Mouse (Mus musculus): Measurements from ENCODE around the gene Abhd17c. TPM values are rescaled to one million over a fixed set of nuclear protein-coding genes. Genes with fewer than 3 reads are reported as not detected.

Abhd17c gene
- total and polyA plus RNA-seq, 3 experiments, result 35.3 to 44.0 (median 40.4) TPM

- no peaks in the 10 kb centered on the region for H3K27me3 ChIP-seq (replicated peaks)
- H3K27ac ChIP-seq (ENCODE audit: insufficient read depth, low read depth), result no peak overlapping the region
- dilution Hi-C loops (cut with MboI; ENCODE audit: extremely low pct_ligation_motif_present, extremely low pct_unique_long_range_greater_than_20kb, low sequenced_read_pairs) (no loop called here), in situ Hi-C loops (cut with MboI; ENCODE audit: low pct_ligation_motif_present, low pct_unique_long_range_greater_than_20kb, low sequenced_read_pairs) (loop anchor here (25.0 kb wide), 1 partner anchor 91 kb away; no protein-coding TSS in a partner anchor)
- no peak overlapping the region for H3K4me2 ChIP-seq (ENCODE audit: insufficient read depth, low read depth, poor library complexity, severe bottlenecking)
- H3K4me3 ChIP-seq (replicated peaks in 1 of 3; ENCODE audit: low read depth in 2 of 3, low read length in 2 of 3, poor library complexity in 1 of 3), result no peak overlapping the region
- H3K9me3 ChIP-seq (replicated peaks; ENCODE audit: low read length), result no peaks in the 10 kb centered on the region
- H3K79me2 ChIP-seq (replicated peaks; ENCODE audit: control insufficient read depth, extremely low read depth, insufficient read depth, poor library complexity, severe bottlenecking), result no peaks in the 10 kb centered on the region
- H3K36me3 ChIP-seq (replicated peaks in 1 of 2; ENCODE audit: control insufficient read depth in 1 of 2, insufficient read depth in 1 of 2, low read length in 1 of 2), result no peaks in the 10 kb centered on the region
- H3K9ac ChIP-seq (ENCODE audit: insufficient read depth, low read depth), result no peak overlapping the region
- TF ChIP-seq MEF2A (IDR thresholded peaks at IDR 0.05; ENCODE audit: borderline replicate concordance, low read depth, low read length) (no peak), RAD21 (IDR thresholded peaks at IDR 0.05; ENCODE audit: low read depth, low read length) (no peak)
- DNase-seq (ENCODE audit: extremely low read depth), result no peak
- H3K4me1 ChIP-seq (ENCODE audit: control insufficient read depth in 1 of 2, insufficient read depth in 2 of 2), result peaks cover 8 to 48% of the 10 kb centered on the region in 2 experiments; a peak in 3 of 4 replicates
Measured at GRCm38 (mm10) chr7:84171177-84171787, 19.6 kb upstream of the Abhd17c start.

GRCm38 (mm10) chr7:84168355-84168754 is 16.7 kb upstream of the Abhd17c start:
- H3K27ac ChIP-seq (ENCODE audit: insufficient read depth, low read depth), result no peak overlapping the region
- TF ChIP-seq ZMIZ1 (IDR thresholded peaks at IDR 0.05; ENCODE audit: low read depth, low read length) (no peak), ETS1 (conservative IDR thresholded peaks at IDR 0.05; ENCODE audit: low read depth, low read length) (no peak), USF2 (conservative IDR thresholded peaks at IDR 0.05; ENCODE audit: low read depth, low read length) (no peak), KAT2A (IDR thresholded peaks at IDR 0.05; ENCODE audit: insufficient replicate concordance, low read length) (no peak), RCOR1 (conservative IDR thresholded peaks at IDR 0.05; ENCODE audit: low read depth, low read length) (no peak), JUND (conservative IDR thresholded peaks at IDR 0.05; ENCODE audit: low read depth, low read length) (no peak), TCF12 (IDR thresholded peaks at IDR 0.05; ENCODE audit: low read depth, low read length) (no peak), ZNF384 (IDR thresholded peaks at IDR 0.05; ENCODE audit: low read depth, low read length) (no peak), CTCF (conservative IDR thresholded peaks at IDR 0.05 in 1 of 2, IDR thresholded peaks at IDR 0.05 in 1 of 2; ENCODE audit: low read depth in 2 of 2, low read length in 2 of 2) (no peak), PAX5 (IDR thresholded peaks at IDR 0.05; ENCODE audit: low read length) (no peak), MAX (IDR thresholded peaks at IDR 0.05; ENCODE audit: low read length) (no peak), GABPA (IDR thresholded peaks at IDR 0.05; ENCODE audit: insufficient replicate concordance, low read depth, low read length) (no peak), JUN (IDR thresholded peaks at IDR 0.05; ENCODE audit: insufficient read depth, low read depth, low read length) (no peak), POLR2AphosphoS2 (IDR thresholded peaks at IDR 0.05; ENCODE audit: low read depth, low read length) (no peak), TBP (conservative IDR thresholded peaks at IDR 0.05; ENCODE audit: low read depth, low read length) (no peak), HCFC1 (IDR thresholded peaks at IDR 0.05; ENCODE audit: low read depth, low read length) (no peak), IRF4 (IDR thresholded peaks at IDR 0.05; ENCODE audit: low read depth, low read length) (no peak)
- H3K9me3 ChIP-seq (replicated peaks; ENCODE audit: low read length), result no peaks in the 10 kb centered on the region
- DNase-seq (ENCODE audit: extremely low read depth), result no peak
- H3K4me2 ChIP-seq (ENCODE audit: insufficient read depth, low read depth, poor library complexity, severe bottlenecking), result no peak overlapping the region
- in situ Hi-C loops (cut with MboI; ENCODE audit: low pct_ligation_motif_present, low pct_unique_long_range_greater_than_20kb, low sequenced_read_pairs) (loop anchor here (25.0 kb wide), 1 partner anchor 94 kb away; no protein-coding TSS in a partner anchor), dilution Hi-C loops (cut with MboI; ENCODE audit: extremely low pct_ligation_motif_present, extremely low pct_unique_long_range_greater_than_20kb, low sequenced_read_pairs) (no loop called here)
- no peak overlapping the region for H3K9ac ChIP-seq (ENCODE audit: insufficient read depth, low read depth)
- H3K36me3 ChIP-seq (replicated peaks in 1 of 2; ENCODE audit: control insufficient read depth in 1 of 2, insufficient read depth in 1 of 2, low read length in 1 of 2), result no peaks in the 10 kb centered on the region
- no peaks in the 10 kb centered on the region for H3K79me2 ChIP-seq (replicated peaks; ENCODE audit: control insufficient read depth, extremely low read depth, insufficient read depth, poor library complexity, severe bottlenecking)
- peaks cover 21 to 71% of the 10 kb centered on the region in 2 experiments for H3K4me1 ChIP-seq (ENCODE audit: control insufficient read depth in 1 of 2, insufficient read depth in 2 of 2)
- no peak overlapping the region for H3K4me3 ChIP-seq (replicated peaks in 1 of 3; ENCODE audit: low read depth in 2 of 3, low read length in 2 of 3, poor library complexity in 1 of 3)
- H3K27me3 ChIP-seq (replicated peaks), result no peaks in the 10 kb centered on the region
